Mouse (Mus musculus) bone marrow macrophage, adult 2 months (primary cell): ENCODE data around the gene Acin1. TPM values are rescaled to one million over a fixed set of nuclear protein-coding genes. Genes with fewer than 3 reads are reported as not detected.

Experiments used
- H3K27ac ChIP-seq: 2 replicates; pipeline ENCODE4 v1.5.1; 2012; ENCODE audit warnings: low read depth, low read length; ENCODE audit not compliant: insufficient read depth
- H3K4me1 ChIP-seq: 2 replicates; pipeline ENCODE4 v1.6.1; 2012; ENCODE audit warnings: low read length; ENCODE audit not compliant: control insufficient read depth, insufficient read depth
- H3K4me3 ChIP-seq: 2 replicates; pipeline ENCODE4 v1.5.1; 2012; ENCODE audit warnings: mild to moderate bottlenecking, low read length, moderate library complexity; ENCODE audit not compliant: insufficient read depth
- CTCF ChIP-seq: IDR thresholded peaks from 2 replicates; pipeline ENCODE4 v1.5.1; 2012; ENCODE audit warnings: low read depth, mild to moderate bottlenecking, low read length, moderate library complexity
- POLR2A ChIP-seq: IDR thresholded peaks from 2 replicates; pipeline ENCODE4 v1.6.1; 2012; ENCODE audit warnings: mild to moderate bottlenecking, low read depth, low read length, borderline replicate concordance
- polyA plus RNA-seq: library from polyadenylated mRNA; stranded (reverse); fragments of >200 nt; gene quantifications from 2 replicates; pipeline ENCODE4 v1.2.4, GENCODE M21; 2012; ENCODE audit not compliant: missing spikeins, insufficient read depth, insufficient read length

Gene Acin1
- polyA plus RNA-seq, 1 experiment: 226 TPM

DNA sequence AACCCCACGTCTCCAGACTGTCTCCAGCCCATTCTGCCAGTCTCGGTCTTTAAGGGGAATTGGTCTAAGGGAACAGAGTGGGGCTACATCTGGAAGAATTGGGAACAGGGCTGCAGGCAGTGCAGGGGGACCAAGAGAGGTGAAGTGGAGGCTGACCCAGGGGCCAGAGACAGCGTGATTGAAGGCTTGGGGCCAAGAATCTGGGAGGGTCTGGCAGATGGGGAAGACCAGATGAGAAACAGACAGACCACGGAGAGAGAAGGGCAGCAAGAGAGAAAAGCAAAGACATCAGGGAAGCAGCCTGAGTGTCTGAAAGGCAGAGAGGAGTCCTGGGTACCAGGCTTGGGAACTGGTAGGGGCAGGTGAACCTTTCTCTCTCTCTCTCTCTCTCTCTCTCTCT, 46.6 kb downstream of the Acin1 start:
- no peak for TF ChIP-seq POLR2A
- TF ChIP-seq CTCF: no peak
- no peaks in the 10 kb centered on the region for H3K4me1 ChIP-seq
- H3K4me3 ChIP-seq: no peak overlapping the region
- H3K27ac ChIP-seq: no peak overlapping the region

DNA sequence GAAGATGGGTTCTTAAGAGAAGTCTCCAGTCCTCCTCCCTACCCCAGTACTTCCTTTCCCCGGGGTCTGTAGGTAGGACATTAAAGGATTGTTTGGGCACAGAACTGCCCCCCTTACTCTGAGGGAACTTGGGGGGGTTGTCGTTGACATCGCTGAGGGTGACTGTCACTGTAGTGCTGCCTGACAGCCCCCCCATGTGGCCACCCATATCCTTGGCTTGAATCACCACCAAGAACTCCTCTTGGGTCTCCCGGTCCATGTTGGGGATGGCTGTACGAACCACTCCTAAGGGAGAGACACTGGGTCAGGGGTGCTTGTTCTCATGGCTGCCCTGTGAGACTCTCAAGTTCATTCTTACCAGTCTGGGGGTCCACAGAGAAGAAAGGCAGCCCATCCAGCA, 48.5 kb downstream of the Acin1 start:
- no peak overlapping the region for H3K4me3 ChIP-seq

DNA sequence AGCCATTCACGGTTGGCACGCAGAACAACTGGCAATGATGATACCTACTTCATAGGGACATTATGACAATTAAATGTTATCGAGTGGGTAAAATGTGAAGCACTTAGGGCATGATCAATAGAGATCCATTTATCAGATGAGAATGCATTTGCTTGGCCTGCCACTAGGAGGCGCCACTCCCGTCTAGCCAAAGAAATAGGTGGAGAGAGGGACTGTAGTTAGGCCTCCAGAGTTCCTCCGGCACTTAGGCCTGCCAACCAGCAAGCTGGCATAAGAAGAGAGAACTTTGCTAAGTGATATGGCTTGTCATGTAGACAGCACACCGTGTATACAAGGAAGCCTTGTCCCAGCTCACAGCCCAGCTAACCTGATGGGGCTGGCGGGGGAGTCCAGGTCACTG, 49.8 kb downstream of the Acin1 start:
- no peak overlapping the region for H3K27ac ChIP-seq
- H3K4me1 ChIP-seq: no peaks in the 10 kb centered on the region
- no peak for TF ChIP-seq POLR2A
- peak; percentile 87 for TF ChIP-seq CTCF
- no peak overlapping the region for H3K4me3 ChIP-seq

More for the DNA sequence above, 48.5 kb downstream of the Acin1 start:
- no peak for TF ChIP-seq POLR2A
- TF ChIP-seq CTCF: no peak
- no peaks in the 10 kb centered on the region for H3K4me1 ChIP-seq
- H3K27ac ChIP-seq: no peak overlapping the region

DNA sequence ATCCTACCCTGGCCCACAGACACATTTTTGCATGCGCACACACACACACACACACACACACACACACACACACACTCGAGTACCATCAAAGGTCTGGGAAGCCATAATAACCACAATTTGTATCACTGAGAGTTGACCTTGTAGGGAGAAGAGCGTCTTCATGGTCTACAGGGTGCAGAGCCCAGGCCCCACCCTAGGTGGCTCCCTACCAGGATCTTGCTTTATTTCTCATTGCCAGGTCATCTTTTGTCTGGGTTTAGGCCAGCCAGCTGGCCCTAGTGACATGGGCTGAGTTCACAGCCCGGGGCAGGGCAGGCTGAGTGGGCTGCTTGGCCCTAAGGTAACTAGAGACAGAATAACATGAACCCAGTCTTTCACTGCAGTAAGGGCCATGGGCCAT, 52.5 kb downstream of the Acin1 start:
- TF ChIP-seq POLR2A (no peak), CTCF (no peak)
- peaks cover 3% of the 10 kb centered on the region; the same call in 1 of the 2 replicates for H3K4me1 ChIP-seq
- H3K27ac ChIP-seq: no peak overlapping the region
- H3K4me3 ChIP-seq: no peak overlapping the region

DNA sequence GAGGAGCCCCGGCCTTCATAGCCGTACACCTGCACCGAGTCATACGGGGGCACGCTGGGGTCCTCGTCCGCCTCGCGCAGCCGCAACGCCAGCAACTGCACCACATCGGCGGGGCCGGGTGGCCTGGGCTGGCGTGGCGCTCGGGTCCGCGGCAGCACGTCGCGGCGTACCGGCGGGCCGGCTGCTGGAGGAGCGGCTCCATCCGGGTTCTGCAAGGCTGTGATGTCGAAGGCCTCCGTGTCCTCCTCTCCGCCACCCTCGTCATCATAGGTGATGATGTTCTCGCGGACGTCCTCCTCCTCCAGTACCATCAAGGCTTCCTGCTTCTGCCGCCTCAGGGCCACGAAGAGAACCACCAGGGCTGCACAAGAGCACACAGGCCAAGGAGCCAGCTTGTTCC, 54.5 kb downstream of the Acin1 start:
- TF ChIP-seq POLR2A: no peak
- no peak for TF ChIP-seq CTCF
- Histone ChIP-seq H3K27ac (no peak overlapping the region), H3K4me3 (no peak overlapping the region), H3K4me1 (peaks cover 3% of the 10 kb centered on the region; the same call in 1 of the 2 replicates)

DNA sequence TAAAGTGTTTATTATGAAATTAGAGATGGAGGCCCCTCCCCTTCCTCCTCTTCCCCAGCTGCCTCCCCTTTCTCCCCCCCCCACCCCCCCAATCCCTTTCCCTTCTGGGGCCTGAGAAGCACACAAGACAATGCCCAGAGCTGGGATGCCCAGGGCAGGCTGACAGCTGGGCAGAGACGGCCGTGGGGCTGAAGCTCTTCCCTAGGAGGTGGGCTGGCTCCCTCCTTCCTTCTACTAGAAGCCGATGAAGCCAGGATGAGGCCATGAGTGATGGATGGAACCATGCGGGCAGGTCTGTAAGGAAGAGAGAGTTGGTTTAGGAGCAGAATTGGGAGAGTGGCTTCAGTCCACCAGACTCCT, 55.5 kb downstream of the Acin1 start:
- Histone ChIP-seq H3K4me3 (no peak overlapping the region), H3K27ac (no peak overlapping the region), H3K4me1 (peaks cover 3% of the 10 kb centered on the region; the same call in 1 of the 2 replicates)
- no peak for TF ChIP-seq POLR2A
- TF ChIP-seq CTCF: no peak

DNA sequence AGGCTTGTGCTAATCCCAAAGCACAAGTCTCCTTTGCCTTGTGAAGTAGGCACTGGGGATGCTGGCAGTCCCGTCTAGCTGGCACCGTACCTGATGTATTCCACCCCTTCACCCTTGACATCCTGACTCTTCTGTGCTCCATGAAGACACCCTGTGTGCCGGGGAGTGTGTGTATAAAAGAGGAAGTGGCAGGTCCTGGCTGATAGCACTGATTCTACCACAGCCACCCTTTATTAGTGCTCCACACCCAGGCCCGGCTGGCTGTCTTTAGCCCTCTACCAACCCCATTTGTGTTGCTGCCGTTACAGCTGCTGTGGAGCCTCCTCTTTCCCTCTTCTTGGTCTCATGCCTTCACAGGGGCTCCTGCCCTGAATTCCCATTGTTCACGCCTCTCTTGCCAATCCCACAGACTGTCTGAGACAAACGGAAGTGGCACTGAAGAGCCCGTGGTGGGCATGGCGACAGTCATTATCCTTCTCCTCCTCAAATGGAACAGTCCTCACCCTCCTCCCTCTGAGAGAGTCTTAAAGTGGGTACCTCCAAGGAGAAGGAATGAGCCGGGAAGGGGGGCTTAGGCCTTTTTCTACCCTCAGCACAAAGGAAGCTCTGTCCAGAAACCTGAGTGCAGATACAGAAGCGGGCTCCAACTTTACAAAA, 56.0 kb downstream of the Acin1 start:
- no peak overlapping the region for H3K27ac ChIP-seq
- H3K4me3 ChIP-seq: no peak overlapping the region
- H3K4me1 ChIP-seq: peaks cover 3% of the 10 kb centered on the region; the same call in 1 of the 2 replicates
- TF ChIP-seq POLR2A (no peak), CTCF (no peak)

DNA sequence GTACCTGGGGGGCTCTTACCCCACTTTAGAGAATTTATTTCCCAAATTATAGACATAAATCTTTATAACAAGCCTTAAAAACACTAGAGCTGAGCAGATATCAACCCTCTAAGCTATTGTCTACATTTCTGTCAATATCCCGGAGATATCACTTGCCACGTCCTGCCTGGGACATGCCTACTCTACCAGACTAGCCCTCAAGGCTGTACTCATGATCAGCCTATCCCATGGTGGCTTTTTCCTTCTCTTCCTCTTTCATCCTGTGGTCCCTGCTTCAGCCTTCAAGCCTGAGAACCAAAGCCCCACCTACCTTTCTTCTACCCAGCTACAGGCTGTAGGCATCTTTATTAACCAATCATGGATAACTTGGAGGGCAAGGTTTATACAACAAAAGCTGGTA, 56.9 kb downstream of the Acin1 start:
- H3K27ac ChIP-seq: no peak overlapping the region
- H3K4me1 ChIP-seq: peaks cover 3% of the 10 kb centered on the region; the same call in 1 of the 2 replicates
- no peak overlapping the region for H3K4me3 ChIP-seq
- no peak for TF ChIP-seq POLR2A
- no peak for TF ChIP-seq CTCF

DNA sequence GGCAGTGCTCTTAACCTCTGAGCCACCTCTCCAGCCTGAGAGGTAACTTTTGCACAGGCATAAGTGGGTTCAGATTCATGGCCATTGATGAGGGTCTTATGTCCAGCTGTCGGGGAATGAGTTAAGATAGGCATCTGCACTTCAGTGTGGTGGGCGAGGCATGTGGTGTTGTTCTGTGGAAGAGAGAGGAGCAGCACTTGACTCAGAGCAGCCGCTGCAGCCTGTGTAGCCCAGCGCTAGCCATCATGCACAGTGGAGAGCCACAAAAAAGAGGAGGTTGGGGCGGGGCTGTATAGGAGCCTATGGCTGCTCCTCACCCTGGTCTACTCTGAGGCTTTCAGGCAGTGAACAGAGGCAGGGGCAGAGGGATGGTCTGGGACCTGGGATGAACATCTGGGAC, 58.6 kb downstream of the Acin1 start:
- Histone ChIP-seq H3K27ac (no peak overlapping the region), H3K4me3 (no peak overlapping the region), H3K4me1 (peaks cover 3% of the 10 kb centered on the region; the same call in 1 of the 2 replicates)
- TF ChIP-seq CTCF: no peak
- TF ChIP-seq POLR2A: no peak

DNA sequence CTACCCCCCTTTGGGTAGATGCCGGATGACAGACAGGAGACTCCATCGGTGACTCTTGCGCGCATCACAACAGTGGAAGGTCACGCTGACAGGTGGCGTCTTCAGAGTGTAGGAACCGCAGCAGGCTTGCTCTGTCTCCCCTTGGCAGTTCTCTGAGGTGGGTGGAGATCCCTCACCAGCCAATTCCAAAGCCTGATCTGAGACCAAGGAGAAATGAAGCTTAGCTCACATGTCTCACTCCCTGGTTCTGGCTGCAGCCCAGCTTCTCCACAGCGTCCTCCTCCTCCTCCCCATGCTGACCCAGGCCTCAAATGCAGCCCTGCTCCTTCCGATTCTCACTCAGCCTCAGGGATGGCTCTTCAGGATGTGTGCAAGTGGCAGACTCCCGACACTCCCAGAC, 61.8 kb downstream of the Acin1 start:
- Histone ChIP-seq H3K4me1 (no peaks in the 10 kb centered on the region), H3K27ac (no peak overlapping the region), H3K4me3 (no peak overlapping the region)
- TF ChIP-seq CTCF (no peak), POLR2A (no peak)
